Mouse (Mus musculus) adrenal gland, postnatal 10 days (tissue): ENCODE data around the gene Rph3al. TPM values are rescaled to one million over a fixed set of nuclear protein-coding genes. Genes with fewer than 3 reads are reported as not detected.

Experiments used
- DNase-seq: peaks from one replicate; pipeline ENCODE4 v3.0.0; 2021; ENCODE audit warnings: mixed read lengths
- total RNA-seq, 2 experiments: library from RNA; stranded (reverse); gene quantifications; 2 replicates each; pipeline ENCODE4 v1.2.3; 2021

Rph3al gene
- total RNA-seq, 2 experiments from 2014 or later = 11.2 to 12.2 TPM

DNA sequence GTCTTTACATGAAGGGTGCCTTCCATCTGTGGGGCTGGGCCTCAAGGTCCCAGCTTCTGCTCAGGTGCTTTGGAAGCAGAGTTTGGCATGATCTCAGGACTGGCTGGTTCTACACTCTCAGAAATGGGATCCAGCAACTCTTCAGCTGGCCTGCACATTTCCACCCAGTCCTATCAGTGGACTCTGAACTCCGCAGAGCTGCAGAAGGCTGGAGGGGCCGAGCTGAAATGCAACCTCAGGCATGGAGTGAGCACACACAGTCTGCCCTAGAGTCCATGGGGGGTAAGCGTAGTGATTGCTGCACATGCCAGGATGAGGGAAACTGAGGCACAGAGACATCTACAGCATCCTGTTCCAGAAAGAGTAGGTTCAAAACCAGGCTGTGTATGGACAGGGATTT lies 127.7 kb downstream of the Rph3al start:
- no peak for DNase-seq

- peak; percentile 41 for DNase-seq
Observed at GRCm38 (mm10) chr11:75807486-75807885, 130.7 kb downstream of the Rph3al start.

GRCm38 (mm10) chr11:75801771-75802550 lies 136.3 kb downstream of the Rph3al start:
- DNase-seq = no peak

DNA sequence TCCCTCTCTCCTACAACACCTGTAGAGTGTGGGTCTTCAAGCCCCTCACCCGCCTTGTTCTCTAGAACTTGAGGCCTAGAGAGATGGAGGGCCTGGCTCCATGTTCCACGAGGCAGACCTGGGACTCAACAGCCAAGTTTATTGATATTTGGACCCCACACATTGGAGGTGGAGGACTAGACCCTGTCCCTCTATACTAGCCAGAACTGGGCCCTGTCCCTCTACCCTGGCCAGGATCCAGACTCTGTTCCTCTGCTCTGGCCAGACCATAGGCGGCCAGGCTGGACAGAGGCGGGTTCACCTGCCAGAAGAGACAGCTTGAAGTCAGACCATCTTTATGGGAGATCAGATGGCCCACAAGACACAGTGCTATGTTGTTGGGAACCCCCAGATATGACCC lies 136.9 kb downstream of the Rph3al start:
- no peak for DNase-seq

DNA sequence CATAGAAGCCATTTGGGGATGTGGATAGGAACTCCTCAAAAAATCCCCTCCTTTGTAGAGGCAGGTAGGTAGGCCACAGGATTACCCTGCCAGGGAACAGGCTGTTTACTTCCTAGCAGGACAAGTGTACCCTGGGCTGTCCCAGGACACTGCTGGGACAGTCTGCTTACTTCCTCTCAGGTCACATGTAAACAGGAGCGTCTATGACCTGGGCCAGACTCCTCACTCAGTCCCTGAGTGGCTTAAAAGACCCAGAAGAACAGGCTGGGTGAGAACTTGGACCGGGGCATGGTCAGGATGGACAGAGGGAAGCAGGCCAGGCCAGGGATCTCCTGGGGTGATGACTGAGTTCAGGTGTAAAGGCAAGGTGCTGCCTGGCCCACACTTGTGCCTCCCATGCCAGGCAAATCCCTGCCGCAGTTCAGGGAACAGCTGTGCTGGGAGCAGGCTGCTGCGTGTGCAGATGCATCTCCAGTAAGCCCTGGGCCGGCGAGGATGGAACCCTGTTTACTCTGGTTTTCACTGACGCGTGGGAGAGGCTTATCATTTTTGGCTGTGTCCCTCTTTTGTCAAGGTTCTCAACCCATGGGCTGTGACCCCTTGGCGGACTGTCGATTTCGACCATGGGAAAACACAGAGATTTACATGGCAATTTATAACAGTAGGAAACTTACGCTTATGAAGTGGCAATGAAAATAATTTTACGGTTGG lies 141.5 kb downstream of the Rph3al start:
- no peak for DNase-seq

- DNase-seq = peak; percentile 78
Observed at GRCm38 (mm10) chr11:75796029-75796445, 142.2 kb downstream of the Rph3al start, which contains the start of gene Doc2b. Gene Doc2b (minus strand): TSS chr11:75796049.

GRCm38 (mm10) chr11:75795321-75795636 lies 142.9 kb downstream of the Rph3al start:
- peak; percentile 55 for DNase-seq

- DNase-seq = no peak
Observed at GRCm38 (mm10) chr11:75794602-75795320, 143.5 kb downstream of the Rph3al start.

- DNase-seq = no peak
Observed at GRCm38 (mm10) chr11:75793351-75793750, 144.9 kb downstream of the Rph3al start.

GRCm38 (mm10) chr11:75792535-75792934 lies 145.7 kb downstream of the Rph3al start:
- DNase-seq = no peak

DNA sequence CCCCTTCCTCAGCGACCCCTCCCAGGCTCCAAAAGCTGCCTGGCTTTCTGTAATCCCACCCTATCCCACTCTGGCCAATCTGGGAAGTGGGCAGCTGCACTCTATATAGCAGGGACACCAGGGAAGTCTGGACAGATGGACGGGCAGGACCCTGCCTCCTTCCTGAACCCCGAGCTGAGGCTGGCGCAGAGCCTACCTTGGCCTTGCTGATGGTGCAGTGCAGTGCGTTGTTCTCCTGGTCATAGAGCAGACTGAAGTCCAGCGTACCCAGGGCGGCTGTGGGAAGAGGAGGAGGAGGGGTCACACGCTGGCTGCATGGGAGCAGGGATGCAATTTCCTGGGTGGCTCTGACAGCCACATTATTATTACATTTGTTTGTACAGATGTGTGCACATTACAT lies 152.3 kb downstream of the Rph3al start:
- DNase-seq = no peak

DNA sequence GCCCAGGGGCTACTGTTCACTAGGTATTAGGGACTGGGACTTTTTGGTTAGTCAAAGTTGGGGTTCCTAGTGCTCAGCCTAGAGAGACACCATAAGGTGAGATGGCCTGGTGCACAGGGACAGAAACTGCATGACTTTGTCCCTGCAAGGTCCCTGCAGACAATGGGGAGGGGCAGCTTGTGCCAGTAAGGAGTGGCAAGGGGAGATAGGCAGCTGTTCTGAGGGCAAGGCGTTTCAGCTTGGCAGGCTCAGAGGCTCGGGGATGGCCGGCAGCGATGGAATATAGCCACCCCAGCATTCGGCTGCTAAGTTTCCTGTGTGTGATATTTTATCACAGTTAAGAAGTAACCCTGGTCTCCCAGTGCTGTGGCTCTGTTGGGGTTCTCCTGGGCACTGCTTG lies 154.4 kb downstream of the Rph3al start:
- DNase-seq = no peak

- DNase-seq = peak; percentile 81
Observed at GRCm38 (mm10) chr11:75781919-75782318, 156.3 kb downstream of the Rph3al start.

Other genes starting within 250 kb of the Rph3al start
- 100 to 1,000 TPM; 591 to 594 TPM for gene Ywhae, start 205.6 kb downstream of the Rph3al start, total RNA-seq
- 10 to 100 TPM; 13.6 to 20.3 TPM for gene Doc2b, start 142.4 kb downstream of the Rph3al start, total RNA-seq
- gene 1700016K19Rik, start 61.5 kb upstream of the Rph3al start, total RNA-seq = not detected
- 10 to 100 TPM; 61.0 to 75.2 TPM for gene Rflnb, start 89.4 kb upstream of the Rph3al start, total RNA-seq
- gene Vps53, start 241.2 kb upstream of the Rph3al start, total RNA-seq = 10 to 100 TPM; 36.1 to 42.0 TPM
- 10 to 100 TPM in 1 of 2 experiments, 1 to 10 TPM in 1; 7.1 to 10.8 TPM for gene Fam57a, start 241.2 kb upstream of the Rph3al start, total RNA-seq